Mouse (Mus musculus) kidney, postnatal 25 days (tissue): ENCODE results near the gene Ift81.
A peak's percentile ranks its signal among the peaks of the same experiment; 100 is the strongest.

ENCODE experiments used
- DNase-seq, 2 experiments: peaks; one replicate each; pipeline ENCODE4 v3.0.0; 2021; ENCODE audit warnings: mixed read lengths in 2 of 2

Ift81 gene

DNA sequence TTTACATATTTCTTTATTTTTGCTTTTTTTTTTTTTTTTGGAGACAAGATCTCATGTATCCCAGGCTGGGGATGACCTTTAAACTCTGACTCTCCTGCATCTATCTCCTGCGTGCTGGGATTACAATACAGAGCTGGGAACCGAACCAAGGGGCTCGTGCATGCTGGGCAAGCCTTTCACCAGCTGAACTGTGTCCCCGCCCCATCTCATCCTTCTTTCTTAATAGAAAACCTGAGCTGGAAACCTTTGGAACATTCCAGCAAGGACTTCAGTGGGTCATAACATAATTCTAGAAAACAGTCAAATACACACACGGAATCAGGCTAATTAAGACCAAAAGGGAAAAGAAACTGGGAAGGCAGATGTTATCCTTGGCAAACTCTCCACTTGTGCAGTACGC is 102.3 kb downstream of the Ift81 start:
- DNase-seq, result peak in 1 of 2 experiments; percentile 56

- no peak for DNase-seq
Observed at GRCm38 (mm10) chr5:122511405-122511804, 102.9 kb downstream of the Ift81 start.

DNA sequence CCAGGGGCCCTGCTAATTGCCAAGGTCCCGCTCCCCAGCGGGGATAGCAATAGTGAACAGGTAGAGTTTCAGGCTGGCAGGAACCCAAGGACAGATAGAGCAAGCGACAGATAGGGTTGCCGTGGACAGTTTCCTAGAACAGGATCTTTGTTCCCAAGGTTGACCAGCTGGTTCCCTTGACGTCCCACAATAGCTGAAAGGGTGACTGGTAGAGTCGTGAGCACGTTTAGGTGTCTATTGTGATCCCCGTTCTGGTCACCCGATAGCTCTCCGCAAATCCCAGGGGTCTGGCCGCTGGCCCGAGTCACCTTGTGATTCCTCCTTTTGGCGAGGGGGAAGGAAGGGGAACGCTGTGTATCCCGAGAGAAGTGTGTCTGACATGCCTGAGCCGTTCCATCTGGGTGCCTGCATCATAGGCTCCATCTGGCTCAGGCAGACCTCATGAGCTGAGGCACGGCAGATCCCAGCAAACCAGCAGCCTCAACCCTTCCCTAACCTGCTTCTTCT is 103.6 kb downstream of the Ift81 start:
- peak in 1 of 2 experiments; percentile 56 for DNase-seq

GRCm38 (mm10) chr5:122509608-122510007 is 104.7 kb downstream of the Ift81 start:
- no peak for DNase-seq

DNA sequence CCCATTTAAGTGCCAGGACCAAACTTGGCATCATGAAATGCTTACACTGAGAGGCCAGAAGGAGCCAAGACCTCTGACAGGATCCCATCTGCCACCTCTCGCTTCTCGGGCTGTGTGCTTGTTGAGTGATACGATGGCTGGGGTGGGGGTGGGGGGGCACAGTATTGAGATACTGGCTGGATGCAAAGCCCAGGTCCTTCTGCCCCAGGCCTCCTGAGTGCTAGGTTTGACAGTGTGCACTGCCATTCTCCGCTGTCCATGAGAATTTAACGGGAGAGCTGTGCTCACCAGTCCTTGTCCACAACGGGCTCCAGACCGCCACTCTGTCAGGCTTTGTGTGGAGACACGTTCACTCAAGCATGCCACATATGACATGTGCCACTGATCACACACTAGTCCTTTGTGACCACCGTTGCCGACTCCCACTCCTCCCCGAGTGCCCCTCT is 105.4 kb downstream of the Ift81 start:
- DNase-seq, result no peak

GRCm38 (mm10) chr5:122507396-122507795 is 106.9 kb downstream of the Ift81 start:
- no peak for DNase-seq

DNA sequence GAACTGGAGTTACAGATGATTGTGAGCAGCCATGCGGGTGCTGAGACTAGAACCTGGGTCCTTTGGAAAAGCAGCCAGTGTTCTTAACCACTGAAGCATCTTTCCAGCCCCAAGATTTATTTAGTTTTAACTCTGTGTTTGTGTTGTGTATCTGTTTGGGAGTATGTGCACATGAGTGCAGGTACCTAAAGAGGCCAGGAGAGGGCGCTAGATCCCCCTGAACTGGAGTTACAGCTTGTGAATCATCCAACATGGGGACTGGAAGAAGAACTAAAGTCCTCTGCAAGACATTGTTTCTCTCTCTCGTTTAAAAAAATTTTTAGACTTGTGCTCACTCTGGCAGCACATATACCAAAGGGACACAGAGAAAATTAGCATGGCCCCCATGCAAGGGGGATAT is 107.9 kb downstream of the Ift81 start:
- no peak for DNase-seq

- no peak for DNase-seq
Observed at GRCm38 (mm10) chr5:122505554-122505953, 108.8 kb downstream of the Ift81 start.

- DNase-seq, result no peak
Observed at GRCm38 (mm10) chr5:122503760-122504119, 110.6 kb downstream of the Ift81 start.

GRCm38 (mm10) chr5:122503015-122503759 is 111.1 kb downstream of the Ift81 start:
- DNase-seq, result no peak

GRCm38 (mm10) chr5:122502077-122502941 is 112.0 kb downstream of the Ift81 start, which contains the start of gene Atp2a2:
Gene Atp2a2 (minus strand): TSS chr5:122502225.
- peak; percentile 92 to 97 for DNase-seq

- peak; percentile 62 to 79 for DNase-seq
Observed at GRCm38 (mm10) chr5:122501101-122502076, 112.9 kb downstream of the Ift81 start.

DNA sequence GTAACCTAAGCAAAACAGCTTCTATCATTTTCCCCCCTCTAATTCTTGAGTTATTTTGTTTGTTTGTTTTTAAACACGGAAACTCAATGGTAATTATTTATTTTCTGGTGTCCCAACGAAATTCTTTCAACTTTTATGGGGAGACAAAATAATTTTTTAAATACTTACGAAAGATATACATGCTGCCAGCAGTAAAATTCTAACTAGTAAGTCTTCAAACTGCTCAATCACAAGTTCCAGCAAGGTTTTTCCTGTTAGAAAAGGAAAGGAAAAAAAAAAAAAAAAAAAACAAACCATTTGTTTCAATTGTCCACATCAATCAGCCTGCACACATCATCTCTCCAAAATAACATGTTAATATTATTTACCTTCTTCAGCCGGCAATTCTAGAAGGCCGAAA is 113.8 kb downstream of the Ift81 start:
- no peak for DNase-seq
